Mouse (Mus musculus): ENCODE results near the gene Olfr555.
"Not testable (repeated sequence)": the region's sequence is repeated elsewhere in the genome, so short reads cannot be mapped to it uniquely, and the experiment has no call there.

The Olfr555 gene

GRCm38 (mm10) chr7:102658523-102658922, at the start of gene Olfr555:
TSS of gene Olfr555 (plus strand) at chr7:102658823.
- no peak for DNase-seq (ENCODE audit: low spot score)

DNA sequence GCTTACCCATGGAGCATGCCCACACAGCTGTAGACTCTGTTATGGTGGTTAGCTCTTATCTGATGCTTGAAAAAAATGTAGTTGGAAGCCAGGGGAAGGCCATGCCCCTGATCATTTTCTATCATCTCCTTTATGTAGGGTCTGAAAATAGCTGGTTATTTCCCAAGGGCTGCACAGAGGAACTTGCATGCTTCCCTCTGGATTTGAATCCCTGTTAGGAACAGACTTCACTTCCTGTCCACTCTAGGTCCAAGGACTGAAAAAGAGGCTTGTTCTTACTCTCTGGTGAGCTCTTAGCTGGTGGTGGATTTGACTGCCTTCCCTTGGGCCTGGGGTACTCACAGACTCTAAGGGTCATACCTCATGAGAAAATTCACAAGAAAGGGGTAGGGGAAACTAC, 40.5 kb upstream of the Olfr555 start, which contains the start of gene Olfr553:
Olfr553 (minus strand) TSS at position 101 of the 400 bp plus-strand sequence.
- no peak for DNase-seq (ENCODE audit: low spot score)

- no peak for DNase-seq (ENCODE audit: low spot score)
Measured at GRCm38 (mm10) chr7:102619608-102620007, 39.0 kb upstream of the Olfr555 start.

GRCm38 (mm10) chr7:102620368-102620767, 38.3 kb upstream of the Olfr555 start:
- not testable (repeated sequence) for DNase-seq (ENCODE audit: low spot score)

- DNase-seq (ENCODE audit: low spot score), result no peak
Measured at GRCm38 (mm10) chr7:102636665-102637064, 22.0 kb upstream of the Olfr555 start.

DNA sequence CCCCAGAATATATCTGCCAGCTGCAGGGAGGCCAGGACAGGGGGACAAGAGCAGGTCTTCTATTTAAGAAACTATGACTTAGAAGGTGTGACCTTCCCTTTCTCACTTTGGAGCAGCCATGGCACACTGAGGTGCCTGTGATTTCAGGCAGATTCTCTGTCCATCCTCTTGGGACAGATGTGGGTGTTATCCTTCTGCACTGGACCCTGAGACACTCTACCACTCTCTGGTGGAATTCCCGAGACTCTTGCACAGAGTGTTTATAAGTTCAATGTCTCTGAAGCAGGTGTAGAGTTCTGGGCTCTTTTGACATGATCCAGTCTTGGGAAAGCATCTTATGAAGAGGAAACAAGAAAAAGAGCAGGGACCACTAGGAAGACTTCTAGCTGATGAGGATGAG, 20.5 kb upstream of the Olfr555 start, which contains the start of gene Olfr554:
Olfr554 (plus strand) TSS at position 301 of the 400 bp plus-strand sequence.
- DNase-seq (ENCODE audit: low spot score), result no peak

GRCm38 (mm10) chr7:102644945-102645344, 13.7 kb upstream of the Olfr555 start:
- DNase-seq (ENCODE audit: low spot score), result not testable (repeated sequence)

- no peak for DNase-seq (ENCODE audit: low spot score)
Measured at GRCm38 (mm10) chr7:102664599-102664998, 6.0 kb downstream of the Olfr555 start, which contains the start of gene Olfr556. TSS of gene Olfr556 (plus strand) at chr7:102664899.

GRCm38 (mm10) chr7:102665378-102665777, 6.8 kb downstream of the Olfr555 start:
- no peak for DNase-seq (ENCODE audit: low spot score)

DNA sequence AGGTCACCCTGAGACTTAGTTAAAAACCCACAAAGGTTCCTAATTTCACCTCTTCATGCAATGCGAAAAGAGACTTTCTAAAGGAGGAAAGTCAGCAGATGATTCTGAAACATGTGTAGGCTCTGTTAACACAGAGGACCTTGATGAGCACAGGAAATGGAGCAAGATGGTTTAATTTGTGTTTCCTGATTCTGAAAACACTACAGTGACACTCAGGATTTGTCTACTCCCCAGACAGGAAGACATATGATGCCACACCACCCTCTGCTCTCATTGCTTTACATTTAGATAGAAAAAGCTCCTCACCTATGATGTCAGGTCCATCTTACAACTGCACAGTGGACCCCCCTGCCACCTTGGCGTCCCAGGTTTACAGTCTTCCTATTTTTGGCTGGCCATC, 17.6 kb downstream of the Olfr555 start:
- no peak for DNase-seq (ENCODE audit: low spot score)

DNA sequence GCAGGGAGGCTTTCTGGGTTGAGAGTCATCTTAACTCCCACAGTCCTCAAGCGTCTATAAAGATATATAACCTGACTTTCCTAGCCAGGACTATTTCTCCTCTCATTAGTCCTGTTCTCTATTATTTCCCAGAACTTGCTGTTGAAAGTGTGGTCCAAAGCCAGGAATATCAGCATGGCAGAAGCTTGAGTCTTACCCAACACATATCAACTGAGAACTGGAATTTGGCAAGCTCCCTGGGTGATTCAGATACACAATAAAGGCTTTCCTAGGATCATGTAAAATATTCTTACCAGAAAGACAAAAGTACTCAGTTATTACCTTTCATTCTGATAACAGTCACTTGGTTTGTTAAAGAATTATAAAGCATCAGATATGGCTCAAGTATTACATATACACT, 23.3 kb downstream of the Olfr555 start:
- no peak for DNase-seq (ENCODE audit: low spot score)

GRCm38 (mm10) chr7:102686944-102687501, 28.4 kb downstream of the Olfr555 start, which contains the start of gene Trim68:
TSS of gene Trim68 (minus strand) at chr7:102687327.
- peak; percentile 66 for DNase-seq (ENCODE audit: low spot score)

- no peak for DNase-seq (ENCODE audit: low spot score)
Measured at GRCm38 (mm10) chr7:102695358-102696125, 36.9 kb downstream of the Olfr555 start, which contains the start of gene Olfr557. TSS of gene Olfr557 (plus strand) at chr7:102695910.

GRCm38 (mm10) chr7:102698461-102698860, 39.8 kb downstream of the Olfr555 start:
- DNase-seq (ENCODE audit: low spot score), result no peak

GRCm38 (mm10) chr7:102701915-102702314, 43.3 kb downstream of the Olfr555 start, which contains the start of gene Olfr558:
TSS of gene Olfr558 (plus strand) at chr7:102702215.
- no peak for DNase-seq (ENCODE audit: low spot score)

Data from ovary, postnatal 10 days (tissue).